Mouse (Mus musculus) liver, embryonic 14.5 days (tissue): ENCODE results near the gene Fbln7.

Experiments
- CTCF ChIP-seq: IDR thresholded peaks from 2 replicates; pipeline ENCODE4 v1.5.1; 2016; ENCODE audit warnings: antibody characterized with exemption, low read depth, control low read depth
- EP300 ChIP-seq: IDR thresholded peaks from 2 replicates; pipeline ENCODE4 v1.6.1; 2016; ENCODE audit warnings: antibody characterized with exemption, low read depth

DNA sequence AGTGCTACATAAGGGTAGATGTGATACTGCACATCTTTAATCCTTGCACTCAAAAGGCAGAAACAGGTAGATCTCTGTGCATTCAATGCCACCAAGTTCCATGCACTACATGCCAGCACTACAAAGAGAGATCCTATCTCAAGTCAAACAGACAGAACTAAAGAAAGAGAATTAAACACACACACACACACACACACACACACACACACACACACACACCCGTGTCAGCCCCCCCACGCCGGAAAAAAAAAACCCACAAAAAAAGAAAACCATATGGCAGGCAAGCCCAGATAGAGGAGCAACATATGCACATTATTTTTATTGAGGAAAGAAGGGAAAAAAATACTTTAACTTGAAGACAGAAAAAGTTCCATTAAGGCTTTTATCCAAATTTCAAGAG lies 65.7 kb downstream of the Fbln7 start:
- TF ChIP-seq CTCF (no peak), EP300 (no peak)
